Mouse (Mus musculus) Muller cell, postnatal 12 days (primary cell): ENCODE results near the gene Mief2.

Experiments used
- DNase-seq: peaks from one replicate; pipeline ENCODE4 v3.0.0-alpha.2; 2015; ENCODE audit errors: inconsistent ontology term

The Mief2 gene

DNA sequence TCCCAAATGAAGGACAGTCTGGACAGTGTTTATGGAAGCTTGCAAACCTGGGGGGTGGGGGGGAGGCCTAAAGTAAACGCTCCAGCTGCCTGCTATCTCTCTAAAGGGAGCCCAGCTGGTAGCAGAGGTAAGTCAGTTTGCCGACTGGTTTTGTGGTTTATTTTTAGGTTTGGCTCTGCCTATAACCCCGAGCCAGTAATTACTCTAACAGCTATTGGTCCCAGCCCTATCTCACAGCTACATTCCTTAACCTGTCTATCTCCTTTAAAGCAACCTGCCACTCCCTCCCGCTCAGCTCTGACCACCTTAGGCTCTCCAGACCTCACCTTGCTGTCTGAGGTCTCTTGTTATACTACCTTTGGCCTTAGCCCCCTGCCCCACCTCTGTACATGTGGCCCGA is 8.9 kb upstream of the Mief2 start:
- no peak for DNase-seq

DNA sequence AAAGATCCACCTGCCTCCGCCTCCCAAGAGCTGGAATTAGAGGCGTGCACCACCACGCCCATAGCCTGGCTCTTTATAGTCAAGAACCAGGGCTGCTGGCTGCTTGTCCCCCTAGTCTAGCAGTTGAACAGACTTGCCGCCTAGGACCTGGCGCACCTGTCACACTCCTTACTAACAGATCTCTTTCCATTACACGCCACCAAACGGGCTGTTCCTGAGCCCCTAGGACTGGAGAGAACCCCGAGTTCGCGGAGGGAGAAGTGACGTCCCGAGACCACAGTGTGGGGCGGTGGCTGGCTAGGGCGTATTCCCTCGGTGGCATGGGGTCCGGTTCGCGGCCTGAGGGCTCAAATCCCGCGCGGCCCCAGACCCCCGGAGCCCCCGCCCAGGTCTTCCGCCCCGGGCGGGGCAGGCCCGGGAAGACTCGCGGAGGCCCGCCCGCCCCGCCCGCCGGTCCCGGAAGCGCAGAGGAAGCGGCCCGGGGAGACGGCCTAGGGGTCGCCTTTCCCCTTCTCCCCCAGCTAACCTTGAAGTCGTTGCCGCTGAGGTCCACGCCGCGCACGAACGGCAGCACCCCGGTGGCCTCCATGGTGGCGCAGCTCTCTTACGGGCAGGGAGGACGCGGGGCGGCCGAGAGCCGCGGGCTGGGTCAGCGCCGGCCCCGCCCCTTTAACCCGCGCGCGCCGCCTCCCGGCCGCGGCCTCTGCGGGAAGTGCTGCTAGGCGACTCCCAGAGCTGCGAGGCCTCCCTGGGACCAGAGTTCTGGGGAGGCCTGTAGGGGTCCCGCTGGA is 1.4 kb upstream of the Mief2 start, which contains the start of gene Flii:
Gene Flii, minus strand, starts transcription at position 663 of the 791 bp plus-strand sequence.
- DNase-seq = peak; percentile 91

DNA sequence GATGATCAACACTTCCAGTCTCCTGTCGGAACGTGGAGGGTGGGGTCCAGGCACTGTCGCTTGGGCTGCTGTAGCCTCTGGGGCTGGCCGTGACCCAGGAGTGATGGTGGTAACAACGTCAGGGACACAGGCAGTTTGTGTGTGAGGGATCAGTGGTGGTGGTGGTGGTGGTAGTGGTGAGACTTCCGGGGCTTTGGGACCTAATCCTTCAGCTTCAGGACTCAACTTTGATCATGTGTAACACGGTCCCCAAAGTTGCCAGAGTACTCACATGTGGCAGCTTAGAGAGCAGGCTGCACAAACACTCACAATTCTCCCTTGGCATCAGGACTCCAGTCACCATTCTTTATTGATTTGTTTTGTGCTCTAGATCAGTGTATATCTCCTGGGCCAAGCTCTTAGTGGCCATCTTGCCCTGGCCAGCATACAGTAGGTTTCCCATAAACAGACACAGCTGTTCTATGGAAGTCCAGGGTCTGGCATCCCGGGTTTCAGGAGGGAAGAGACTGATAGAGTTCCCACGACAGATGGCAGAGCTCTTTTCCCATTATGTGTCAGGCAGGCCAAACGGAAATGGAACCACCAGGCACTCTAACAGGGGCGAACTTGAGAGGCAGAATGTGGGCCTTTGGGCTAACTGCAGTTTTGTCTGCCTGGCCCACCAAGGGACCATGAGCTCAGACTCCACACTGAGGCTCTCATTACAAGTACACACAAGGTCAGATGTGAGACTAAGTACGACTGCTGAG is 632 bp upstream of the Mief2 start:
- no peak for DNase-seq

DNA sequence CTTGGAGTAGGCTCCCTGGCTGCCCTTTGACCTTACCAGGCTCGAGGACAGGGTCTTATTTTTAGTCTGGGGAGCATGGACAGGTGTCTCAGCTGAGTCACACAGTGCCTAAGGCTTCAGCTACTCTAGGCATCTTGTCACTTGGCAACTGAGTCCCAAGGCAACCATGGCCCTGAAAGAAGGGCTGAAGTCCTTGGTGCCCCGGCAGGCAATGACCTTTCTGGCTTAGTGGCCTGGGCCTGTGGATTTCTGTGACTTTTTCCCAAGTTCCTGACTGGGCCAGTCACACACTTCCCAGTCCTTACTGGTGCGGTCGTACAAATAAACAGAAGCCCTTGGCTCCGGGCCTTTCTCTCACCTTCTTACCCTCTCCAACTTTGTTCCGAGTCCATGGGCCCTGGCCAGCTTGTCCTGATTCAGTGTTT is 1.0 kb downstream of the Mief2 start:
- no peak for DNase-seq

DNA sequence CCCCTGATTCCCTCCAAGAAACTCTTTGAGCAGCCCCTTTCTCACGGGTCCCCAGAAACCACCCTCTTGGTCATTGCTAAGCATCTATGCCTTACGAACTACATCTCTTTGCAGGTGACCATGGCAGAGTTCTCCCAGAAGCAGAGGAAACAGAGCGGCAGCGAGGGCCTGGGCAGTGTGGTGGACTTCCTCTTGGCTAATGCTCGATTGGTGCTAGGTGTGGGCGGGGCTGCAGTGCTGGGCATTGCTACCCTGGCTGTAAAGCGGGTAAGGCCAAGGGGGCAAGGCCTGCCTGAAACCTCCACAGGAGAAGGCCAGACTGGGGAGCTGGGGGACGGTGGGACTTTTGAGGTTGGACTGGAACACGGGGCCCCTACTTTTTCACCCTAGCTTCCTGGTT is 2.0 kb downstream of the Mief2 start:
- no peak for DNase-seq

DNA sequence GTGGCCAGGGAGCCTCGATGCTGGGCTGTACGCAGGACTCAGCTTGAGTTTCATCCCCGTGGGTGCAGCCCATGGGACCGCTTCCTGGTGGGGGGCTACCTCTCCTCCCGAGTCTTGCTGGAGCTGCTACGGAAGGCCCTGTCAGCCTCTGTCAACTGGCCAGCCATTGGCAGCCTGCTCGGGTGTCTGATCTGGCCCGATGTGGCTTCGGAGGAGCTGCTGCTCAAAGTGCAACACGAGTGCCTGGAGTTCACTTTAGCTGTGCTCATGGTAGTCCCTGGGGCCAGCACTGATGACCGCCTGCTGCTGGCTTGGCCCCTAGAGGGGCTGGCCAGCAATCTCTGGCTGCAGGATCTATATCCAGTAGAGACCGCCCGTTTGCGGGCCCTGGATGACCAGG is 3.1 kb downstream of the Mief2 start:
- no peak for DNase-seq

DNA sequence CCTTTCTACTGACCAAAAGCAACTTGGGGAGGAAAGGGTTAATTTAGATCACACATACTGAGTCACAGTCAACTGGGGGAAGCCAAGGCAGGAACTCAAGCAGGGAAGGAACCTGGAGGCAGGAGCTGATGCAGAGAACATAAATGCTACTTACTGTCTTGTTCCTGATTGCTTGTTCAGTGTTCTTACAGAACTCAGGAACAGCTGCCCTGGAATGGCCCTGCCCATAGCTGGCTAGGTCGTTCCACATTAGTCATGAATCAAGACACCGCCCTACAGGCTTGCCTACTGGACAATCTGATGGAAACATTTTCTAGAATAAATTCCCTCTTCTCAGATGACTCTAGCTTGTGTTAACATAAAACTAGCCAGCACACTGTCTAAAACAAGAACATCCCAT is 6.0 kb downstream of the Mief2 start:
- DNase-seq = peak; percentile 7

DNA sequence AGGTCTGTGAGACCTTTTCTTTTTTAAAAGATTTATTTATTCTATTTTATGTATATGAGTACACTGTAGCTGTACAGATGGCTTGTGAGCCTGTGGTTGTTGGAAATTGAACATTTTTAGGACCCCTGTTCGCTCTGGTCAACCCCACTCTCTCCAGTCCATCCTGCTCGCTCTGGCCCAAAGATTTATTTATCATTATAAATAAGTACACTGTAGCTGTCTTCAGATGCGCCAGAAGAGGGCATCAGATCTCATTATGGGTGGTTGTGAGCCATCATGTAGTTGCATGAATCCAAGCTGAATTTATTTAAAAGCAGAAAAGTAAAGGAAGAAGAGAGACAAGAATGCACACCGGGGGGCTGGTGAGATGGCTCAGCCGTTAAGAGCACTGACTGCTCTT is 7.0 kb downstream of the Mief2 start:
- no peak for DNase-seq

DNA sequence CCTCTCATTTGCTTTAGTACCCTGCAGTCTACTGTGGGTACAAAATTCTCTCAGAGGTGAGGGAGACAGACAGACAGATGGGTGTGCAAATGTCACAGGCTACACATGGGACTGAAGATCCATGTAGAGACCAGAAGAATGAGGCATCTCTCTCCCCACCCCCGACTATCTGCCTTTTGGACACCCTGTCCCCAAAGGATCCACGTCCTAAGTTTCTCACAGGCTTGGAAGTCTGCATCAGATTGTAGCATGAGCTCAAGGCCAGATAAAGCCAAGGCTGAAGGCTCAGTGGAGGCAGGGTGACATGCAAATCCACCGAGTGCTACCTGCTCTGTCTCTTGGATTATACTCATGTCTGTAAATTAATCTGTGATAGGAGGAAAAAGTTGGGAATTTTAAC is 8.3 kb downstream of the Mief2 start:
- DNase-seq = no peak

DNA sequence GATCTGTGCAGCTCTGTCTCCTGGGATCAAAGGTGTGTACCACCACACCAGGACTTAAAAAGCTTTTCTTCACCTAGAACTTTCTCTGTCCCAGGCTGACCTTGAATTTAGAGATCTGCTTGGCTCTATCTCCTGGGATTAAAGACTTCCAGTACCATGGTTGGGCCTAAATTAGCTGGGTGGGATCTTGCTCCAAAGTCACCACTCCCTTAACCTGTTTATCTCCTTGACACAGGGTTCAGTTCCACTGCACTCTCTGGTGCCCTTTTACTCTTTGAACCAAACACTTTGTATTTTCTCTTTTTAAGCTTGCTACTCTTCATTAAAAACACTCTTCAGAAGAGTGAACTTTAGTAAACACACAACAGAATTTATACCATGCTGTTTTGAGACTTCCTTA is 9.3 kb downstream of the Mief2 start:
- no peak for DNase-seq

DNA sequence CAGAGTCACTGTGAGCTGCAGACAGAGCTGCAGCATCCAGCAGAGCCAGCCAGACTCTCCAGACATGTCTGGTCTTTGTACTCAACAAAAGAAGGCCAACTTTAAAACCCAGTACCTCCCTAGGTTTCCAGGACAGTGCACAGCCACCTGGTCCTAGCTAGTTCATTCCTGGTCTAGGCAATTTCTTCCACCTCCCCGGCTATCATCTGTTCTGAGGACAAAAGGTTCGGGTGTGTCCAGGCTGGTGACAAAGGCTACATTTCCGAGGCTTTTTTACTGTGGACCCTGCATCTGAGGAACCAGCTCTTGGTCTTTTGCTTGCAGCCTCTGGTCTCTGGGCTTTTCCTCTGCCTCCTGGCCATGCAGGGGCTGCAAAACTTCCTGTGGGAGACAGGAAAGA is 12.1 kb downstream of the Mief2 start:
- DNase-seq = no peak

DNA sequence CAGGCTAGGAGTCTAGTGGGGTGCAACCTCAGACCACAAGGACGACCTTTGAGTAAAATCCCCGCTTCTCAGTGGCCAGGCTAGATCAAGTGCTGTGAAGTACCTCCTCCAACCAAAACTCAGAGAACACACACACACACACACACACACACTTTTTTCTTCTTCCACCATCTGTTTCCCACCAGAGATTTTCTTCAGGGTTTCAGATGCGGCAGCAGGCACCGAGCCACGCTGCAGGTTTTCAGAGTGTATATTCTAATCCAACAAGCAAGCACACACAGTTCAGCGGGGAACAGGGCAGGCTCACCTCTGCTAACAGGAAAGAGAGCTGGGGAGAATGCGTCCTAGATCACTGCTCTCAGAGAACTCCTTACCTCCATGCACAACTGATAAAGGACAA is 27.4 kb downstream of the Mief2 start:
- no peak for DNase-seq

DNA sequence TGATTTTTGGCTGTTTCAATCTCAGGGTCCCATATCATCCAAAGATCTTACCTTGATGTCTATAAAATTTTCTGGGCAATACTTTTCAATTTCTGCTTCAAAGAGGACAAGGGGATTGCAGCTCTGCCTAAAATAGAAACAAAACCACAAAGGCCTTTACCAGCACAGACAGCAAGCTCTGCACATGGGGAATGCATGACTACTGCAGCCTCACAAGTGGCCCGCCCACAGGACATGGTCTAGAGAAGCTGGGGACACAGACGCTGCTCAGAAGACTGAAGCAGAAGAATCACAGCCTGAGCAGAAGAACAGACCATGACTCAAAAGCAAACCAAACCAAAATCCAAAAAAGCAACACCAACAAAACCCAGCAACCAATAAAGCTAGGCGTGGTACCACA is 33.5 kb downstream of the Mief2 start:
- DNase-seq = peak; percentile 51

DNA sequence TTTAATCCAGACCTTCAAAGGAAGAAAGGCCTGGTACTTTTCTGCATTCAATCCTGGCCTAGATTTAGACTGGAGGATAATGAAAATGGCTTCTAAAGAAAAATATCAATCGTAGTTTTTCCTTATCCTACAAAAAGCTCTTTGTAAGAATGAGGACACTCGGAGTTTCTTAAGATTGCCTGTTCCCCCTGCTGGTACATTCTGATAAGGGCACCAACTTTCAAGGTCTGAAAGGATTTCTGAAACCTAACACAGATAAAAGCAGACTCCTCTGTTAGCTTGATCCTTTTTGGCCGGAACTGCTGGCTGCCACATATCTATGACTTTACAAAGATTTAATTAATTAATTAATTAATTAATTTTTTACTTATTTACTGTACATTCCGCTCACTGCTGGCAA is 38.8 kb downstream of the Mief2 start:
- DNase-seq = no peak

DNA sequence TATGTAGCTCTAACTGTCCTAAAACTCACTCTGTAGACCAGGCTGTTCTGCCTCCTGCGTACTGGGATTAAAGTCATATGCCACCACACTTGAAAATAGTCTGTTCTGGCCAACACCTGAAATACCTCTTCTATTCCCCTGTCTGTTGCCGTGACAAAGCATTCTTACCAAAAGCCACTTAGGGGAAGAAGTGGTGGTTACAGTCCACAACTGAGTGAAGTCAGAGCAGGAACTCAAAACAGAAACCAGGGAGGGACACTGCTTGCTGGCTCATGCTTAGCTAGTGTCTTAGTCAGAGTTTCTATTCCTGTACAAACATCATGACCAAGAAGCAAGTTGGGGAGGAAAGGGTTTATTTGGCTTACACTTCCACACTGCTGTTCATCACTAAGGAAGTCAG is 41.1 kb downstream of the Mief2 start:
- no peak for DNase-seq

DNA sequence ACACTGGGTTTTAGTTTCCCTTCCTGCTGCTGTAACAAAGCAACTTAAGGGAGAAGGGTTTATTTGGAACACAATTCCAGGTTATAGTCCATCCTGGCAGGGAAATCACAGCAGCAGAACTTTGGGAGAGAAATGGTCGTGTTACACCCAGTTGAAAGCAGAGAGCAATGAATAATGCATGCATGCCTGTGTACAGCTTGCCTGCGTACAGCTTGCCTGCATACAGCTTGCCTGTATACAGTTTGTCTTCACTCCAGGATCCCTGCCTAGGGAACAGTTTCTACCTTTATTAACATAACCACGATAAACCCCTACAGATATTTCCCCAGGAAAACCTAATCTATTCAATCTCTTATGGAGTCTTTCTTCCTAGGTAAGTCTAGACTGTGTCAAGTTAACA is 42.6 kb downstream of the Mief2 start:
- DNase-seq = no peak

DNA sequence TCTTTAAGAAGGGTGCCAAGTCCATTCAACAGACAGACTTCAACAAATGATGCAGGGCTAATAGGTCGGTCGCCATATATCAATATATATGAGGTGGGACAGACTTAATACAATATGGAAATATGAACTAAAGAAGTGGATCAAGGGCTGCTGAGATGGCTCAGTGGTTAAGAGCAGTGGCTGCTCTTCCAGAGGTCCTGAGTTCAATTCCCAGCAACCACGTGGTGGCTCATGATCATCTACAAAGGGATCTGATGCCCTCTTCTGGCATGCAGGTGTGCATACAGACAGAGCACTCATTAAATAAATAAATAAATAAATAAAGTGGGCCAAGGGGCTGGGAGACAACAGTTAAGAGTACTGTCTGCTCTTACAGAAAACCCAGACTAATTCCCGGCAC is 44.0 kb downstream of the Mief2 start:
- no peak for DNase-seq

DNA sequence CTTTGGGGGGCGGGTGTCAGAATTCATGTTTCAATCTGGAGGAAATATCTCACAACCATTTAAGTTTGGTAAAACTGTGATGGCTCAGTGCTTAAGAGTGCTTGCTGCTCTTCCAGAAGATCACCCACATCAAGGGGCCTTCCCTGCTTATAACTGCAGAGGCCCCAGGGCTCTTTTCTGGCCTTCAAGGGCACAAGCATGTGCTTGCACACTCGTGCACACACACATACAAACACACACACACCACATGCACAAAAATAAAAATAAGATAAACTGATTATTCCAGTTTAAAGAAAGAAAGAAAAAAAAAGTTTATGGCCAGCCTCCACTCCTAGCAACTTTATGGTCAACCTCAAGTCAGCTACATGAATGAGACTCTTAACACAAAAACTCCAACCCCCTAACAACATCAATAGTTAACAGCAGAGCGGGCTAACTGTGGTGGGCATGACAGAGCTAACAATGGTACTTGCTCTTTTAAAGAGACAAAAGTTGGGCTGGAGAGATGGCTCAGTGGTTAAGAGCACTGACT is 46.0 kb downstream of the Mief2 start:
- no peak for DNase-seq

DNA sequence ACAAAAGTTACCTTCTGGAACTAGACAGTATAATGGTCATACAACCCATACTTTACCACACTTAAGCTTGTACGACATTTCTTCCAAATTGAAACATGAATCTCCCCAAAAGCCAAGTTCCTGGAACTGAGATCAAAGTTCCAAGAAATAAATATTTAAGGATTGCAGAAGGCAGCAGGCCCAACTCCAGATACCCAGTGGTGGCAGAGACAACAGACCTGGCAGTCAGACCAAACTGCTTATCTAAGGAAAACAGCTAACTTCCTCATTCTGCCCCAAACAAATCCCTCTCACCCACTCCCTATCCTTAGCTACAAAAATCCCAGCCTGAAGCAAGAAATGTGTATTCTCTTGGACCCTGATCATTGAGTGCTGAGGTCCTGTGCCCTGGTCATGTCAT is 46.6 kb downstream of the Mief2 start:
- no peak for DNase-seq

DNA sequence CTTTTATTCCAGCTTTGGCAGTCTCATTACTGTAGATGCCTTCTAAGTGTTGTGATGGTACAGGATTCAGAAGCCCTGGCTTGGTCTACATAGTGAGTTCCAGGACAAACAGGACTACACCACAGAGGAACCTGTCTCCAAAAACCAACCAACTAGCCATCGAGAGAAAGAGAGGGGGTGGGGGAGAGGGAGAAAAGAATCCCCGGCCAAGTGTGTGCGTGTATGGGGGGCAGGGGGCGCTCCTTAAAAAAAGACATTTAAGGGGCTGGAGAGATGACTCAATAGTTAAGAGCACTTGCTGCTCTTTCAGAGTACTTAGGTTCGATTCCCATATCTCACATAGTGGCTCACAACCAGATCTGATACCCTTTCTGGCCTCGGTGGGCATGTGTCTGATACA is 47.4 kb downstream of the Mief2 start:
- DNase-seq = no peak

DNA sequence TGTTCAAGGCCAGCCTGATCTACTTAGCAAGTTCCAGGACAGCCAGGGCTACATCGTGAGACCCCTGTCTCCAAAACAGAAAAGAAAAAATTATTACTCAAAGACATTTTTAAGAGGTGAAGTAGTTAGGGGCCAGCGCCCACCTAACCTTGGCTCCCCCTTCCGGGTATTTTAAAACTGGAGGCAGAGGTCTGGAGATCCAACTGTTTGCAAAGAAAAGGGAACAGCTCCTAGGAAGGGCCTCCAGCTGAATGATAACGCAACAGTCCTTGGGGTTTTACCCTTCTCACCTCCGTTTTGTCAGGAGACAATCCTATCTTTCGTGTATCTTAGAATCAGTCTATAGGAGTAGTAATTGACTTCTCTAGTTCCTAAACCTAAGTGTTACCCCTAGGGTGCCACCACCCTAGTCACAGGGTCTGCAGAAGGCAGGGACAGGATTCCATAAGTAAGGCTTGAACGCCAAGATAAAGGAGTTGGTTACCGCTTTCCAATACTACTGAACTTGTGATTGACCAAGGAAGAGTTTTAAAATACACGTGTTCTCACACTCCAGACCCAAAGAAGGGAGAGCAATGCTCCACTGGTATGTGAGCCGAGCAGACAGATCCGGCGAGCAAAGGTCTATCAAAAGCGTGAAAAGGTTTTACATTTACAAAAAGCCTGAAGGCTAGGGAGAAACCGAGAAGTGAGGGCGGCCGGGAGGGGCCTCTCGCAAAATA is 48.1 kb downstream of the Mief2 start:
- DNase-seq = no peak
